Mouse (Mus musculus) ovary, postnatal 36 days (tissue): ENCODE results near the gene Fam53b.

ENCODE experiments used
- DNase-seq: peaks from one replicate; pipeline ENCODE4 v3.0.0; 2022; ENCODE audit warnings: low spot score, mixed read lengths

The Fam53b gene

DNA sequence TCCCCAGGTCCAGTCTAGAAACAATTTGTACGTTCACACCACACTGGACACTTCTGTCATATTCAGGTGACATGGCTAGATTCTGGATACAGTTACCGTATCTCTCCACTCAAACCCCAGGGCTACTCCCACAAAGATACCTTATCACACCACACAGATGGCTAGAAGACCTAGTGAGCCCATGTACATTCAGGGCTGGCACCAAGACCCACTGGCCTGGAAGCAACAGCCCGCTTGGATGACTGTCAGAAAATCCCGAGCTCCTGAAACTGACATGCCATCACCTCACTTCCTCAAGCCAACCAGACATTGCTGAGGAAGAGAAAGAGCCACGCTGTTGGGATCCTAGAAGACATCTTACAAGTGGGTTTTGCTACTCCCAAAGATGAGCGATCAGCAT, 74.8 kb downstream of the Fam53b start:
- DNase-seq, result no peak

DNA sequence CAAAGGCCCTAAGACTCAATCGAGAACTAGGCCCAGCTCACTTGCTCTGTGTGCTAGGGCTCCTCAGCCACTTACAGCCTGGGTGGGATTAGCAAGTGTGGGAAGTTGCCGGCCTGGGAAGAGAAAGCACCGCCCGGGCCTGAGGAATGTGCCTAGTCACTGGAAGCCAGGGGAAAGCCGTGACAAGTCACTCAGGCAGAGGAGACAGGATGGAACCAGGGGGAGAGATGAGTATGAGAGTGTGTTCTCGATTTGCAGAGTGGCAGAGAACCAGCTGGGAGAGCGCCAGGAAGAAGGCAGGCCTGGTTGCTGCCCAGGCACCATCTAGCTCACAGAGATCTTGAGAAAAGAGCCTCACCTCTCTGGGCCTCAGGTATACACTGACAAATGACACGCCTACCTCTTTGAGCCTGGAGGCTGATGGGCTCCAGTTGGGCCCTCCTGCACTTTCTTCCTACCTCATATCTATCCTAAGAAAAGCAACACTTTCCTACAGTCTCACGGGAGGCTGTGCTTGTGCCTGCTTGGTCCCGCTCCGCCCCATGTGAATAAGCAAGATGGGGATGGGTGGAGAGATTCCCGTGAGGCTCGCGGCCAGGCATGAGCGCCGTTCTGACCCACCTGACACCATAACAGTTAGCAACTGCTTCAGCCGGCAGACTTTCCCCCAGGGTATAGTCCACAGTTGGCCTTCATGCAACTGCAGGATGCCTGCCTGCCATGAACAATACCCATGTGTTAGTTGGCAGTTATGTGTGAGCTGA, 77.4 kb downstream of the Fam53b start:
- peak; percentile 47 for DNase-seq

DNA sequence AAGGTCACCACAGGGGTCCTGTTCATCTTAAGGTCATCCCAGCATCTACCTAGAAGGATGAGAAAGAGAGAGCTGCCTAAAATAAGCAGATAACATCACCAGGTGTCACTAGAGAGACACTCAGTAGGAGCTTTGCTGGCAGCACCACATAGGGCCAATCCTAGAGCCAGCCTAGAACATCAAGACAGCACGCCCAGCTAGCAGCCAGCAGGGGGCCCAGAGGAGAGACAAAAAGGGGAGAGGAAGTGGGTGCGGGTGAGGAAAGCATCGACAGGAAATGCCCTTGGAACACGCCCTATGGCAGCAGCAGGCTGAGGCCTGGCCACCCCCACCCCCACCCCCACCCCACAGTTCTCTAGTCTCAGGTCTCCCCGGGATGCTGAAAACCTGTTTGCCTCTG, 78.5 kb downstream of the Fam53b start:
- DNase-seq, result peak; percentile 44

DNA sequence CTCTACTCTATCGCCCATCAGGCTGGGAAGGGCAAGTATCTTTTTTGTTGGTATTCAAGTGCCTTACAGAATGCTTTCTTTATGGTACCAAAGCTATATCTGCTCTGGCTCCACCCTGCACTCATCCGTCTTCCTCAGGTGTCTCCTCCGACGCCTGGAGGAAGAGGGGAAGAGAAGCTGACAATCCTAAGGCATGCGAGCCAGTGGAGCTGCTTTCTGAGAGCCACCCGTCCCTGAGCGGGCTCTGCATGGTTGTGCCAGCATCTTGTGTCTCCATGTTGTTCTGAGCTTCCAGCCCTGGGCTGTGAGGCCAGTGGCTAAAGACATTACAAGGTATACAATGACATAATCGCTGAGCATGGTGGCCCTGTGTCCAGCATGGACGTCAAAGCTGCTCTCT, 79.5 kb downstream of the Fam53b start:
- no peak for DNase-seq

DNA sequence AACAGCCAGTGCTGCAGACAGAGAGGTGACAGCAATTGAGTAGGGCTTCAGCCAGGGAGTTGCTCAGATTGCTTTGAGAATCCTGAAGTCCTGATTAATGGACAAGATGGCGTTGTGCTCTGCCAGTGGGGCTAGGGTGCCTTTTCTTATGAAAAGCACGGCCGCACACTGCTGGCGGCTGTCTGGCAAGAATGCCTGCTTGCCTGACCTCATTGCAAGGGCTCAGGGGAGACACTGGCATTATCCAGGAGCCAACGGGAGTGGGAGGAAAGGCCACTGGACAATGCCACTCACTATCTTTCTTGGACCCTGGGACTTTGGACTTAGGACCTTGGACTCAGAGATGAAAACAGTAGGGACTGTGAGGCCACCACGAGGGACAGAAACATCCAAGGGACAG, 80.2 kb downstream of the Fam53b start:
- peak; percentile 44 for DNase-seq

DNA sequence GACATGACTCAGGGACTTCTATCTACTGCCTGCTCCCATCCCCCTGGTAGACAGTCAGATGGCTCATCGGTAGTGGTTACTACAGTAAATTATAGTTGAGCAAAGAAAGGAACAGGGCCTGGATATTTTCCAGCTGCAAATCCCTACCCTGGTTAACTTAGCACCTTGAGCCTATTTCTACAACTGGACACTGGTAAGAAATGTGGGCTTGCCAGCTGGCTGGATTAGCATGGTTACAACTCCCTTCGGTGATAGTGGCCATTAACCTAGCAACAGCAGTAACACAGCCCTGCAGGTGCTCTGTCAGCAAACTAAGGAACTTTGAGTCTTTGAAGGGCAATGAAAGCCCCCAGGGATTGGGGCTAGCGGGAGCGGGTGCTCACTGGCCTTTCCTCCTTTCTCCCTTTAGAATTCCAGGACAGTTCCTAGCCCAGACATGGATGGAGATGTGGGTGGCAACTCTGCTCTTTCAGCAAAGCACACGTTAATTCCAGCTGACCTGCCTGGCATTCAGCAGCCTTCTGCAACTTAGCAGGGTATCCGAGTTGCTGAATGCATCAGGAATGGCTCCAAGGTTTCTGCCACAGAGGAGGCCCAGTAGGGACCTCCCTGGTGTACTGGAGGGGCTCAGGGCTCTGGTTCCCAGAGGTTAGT, 81.4 kb downstream of the Fam53b start:
- DNase-seq, result no peak

DNA sequence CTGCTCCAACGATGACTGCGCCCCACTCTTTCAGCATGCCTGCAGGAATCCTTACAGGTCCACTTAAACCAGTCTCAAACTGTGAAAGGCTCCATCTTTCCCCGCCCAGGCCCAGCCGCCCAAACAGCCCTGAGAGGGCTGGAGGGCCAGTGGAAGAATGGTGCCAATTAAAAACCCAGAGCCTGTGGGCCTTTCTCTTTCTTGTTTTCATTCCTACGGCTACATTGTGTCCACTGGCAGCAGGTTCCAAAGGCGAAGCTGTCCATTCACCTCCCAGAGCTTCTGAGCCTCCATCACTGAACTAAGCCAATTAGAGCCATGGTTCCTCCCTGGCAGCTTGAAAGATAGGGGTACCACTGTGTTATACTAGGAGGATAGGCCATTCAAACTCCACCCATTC, 82.1 kb downstream of the Fam53b start:
- no peak for DNase-seq

DNA sequence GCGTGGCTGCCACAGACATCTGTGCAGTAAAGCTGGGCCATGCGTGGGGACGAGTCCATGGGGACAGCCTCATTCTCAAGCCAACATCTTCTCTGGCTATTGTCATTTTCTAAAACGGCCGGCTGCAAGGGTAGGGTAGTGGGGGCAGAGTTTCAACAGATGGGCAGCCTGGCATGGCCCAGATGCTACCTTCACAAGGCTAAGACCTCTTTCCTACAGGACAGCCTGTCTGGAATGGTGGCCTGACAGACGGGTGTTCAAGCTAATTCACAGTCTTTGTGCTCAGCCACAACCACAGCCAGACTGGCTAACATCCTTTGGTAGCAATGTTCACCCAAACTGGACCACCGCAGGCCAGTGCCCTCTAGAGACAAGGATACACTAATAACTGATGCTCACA, 83.2 kb downstream of the Fam53b start:
- no peak for DNase-seq

DNA sequence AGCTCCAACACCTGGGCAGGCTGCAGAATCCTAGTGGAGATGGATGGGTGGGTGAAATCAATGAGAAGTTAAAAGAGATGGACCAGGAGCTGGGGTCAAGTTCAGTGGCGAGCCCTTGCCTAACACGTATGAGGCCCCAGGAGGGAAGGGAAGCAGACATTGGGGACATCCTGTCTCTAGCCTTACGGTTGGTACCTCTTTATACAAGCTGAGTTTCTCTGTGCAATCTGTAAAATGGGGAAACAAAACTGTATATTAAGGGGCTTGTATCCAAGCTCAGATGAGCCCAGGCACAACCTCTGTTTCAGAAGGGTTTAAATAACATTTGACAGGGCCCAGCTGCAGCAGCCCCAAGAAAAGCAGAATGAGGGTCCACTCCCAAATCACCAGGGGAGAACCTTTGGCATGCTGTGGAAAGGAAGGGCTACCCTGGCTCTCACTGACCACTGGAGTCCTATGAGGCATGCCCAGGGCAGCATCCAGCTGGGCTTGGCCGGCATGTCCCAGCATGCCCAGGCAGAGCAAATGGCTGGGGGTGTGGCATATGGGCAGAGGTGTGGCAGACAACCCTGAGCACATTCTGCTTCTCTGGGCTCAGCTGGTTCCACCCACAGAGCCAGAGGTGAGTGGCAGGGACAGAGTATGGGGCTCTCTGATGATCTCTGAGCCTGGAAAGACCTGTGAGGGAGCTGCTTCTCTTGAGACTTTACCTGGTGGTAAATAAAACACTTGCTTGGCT, 84.4 kb downstream of the Fam53b start:
- DNase-seq, result peak; percentile 32

DNA sequence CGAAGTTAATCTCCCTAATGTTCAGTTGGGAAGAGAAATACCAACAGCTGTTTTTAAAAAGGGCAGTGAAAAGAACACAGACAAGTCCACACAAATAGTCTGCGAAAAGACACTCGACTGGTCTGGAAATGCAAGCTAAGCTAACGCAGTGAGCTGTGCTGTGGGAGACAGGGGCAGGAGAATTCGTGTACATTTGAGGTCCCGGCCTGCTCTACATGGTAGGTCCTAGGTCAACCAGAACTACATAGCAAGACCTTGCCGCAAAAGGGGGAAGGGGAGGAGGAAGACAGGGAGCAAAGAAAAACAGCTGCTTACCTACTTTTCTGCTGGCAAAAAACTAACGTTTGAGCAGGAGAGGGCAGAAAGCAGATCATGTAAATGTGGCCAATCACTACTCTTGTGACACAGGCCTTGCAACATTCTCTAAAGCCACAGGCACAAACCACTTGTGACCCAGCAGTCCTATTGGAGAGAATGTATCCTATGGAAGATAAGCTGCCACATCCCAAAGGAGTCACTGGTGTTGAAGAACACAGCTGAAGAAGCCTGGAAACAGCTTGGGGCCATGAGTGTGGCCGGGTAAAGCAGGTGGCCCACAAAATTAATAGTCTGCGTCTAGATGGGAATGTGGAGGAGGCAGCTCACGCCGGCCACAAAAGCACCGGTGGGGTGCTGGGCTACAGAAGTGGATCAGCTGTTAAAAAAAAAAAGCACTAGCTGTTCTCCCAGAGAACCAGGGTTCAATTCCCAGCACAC, 87.4 kb downstream of the Fam53b start:
- no peak for DNase-seq

DNA sequence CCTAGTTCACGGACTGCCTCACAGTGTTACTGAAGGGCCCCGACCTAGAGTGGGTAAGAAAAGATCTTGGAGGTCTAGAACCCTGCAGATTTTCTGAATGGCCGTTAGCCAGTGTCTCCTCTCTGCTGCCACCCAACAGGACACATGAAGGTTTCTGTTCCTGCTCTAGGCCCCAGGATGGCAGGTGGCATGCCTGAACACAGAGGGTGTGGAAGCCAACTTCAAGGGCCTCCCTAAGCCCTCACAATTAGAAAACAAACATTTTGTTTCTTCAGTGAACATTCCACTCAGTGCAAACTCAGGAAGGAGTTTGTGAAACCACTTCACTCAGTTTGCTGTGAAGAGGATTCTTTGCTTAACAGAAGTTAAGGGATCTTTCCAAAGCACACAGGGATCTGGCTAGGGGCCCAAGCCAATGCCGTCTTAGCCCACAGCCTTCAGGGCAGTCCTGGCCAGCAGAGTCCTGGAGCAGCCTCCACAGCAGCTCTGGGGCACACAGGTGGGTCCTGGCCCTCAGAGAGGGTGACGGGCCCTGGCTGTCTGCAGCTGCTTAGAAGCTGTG, 89.1 kb downstream of the Fam53b start:
- DNase-seq, result no peak

DNA sequence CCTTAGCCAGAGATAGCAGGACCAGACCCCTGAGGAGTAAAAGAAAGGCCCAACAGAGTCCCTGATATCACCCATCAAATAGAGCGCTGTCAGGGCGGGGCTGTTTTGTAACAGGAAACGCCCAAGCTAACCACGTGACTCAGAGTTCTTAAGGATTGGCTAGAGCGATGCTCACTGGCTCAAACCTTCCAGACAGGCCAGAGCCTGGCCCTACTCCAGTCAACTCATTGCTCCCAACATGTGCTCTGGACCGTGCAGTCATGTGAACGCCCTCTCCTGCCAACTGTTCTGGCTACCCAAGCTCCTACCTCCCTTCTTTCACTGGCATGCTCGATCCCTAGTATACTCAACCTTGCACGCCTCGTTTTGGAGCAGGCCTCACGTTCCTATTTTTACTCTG, 89.8 kb downstream of the Fam53b start:
- DNase-seq, result peak; percentile 60

DNA sequence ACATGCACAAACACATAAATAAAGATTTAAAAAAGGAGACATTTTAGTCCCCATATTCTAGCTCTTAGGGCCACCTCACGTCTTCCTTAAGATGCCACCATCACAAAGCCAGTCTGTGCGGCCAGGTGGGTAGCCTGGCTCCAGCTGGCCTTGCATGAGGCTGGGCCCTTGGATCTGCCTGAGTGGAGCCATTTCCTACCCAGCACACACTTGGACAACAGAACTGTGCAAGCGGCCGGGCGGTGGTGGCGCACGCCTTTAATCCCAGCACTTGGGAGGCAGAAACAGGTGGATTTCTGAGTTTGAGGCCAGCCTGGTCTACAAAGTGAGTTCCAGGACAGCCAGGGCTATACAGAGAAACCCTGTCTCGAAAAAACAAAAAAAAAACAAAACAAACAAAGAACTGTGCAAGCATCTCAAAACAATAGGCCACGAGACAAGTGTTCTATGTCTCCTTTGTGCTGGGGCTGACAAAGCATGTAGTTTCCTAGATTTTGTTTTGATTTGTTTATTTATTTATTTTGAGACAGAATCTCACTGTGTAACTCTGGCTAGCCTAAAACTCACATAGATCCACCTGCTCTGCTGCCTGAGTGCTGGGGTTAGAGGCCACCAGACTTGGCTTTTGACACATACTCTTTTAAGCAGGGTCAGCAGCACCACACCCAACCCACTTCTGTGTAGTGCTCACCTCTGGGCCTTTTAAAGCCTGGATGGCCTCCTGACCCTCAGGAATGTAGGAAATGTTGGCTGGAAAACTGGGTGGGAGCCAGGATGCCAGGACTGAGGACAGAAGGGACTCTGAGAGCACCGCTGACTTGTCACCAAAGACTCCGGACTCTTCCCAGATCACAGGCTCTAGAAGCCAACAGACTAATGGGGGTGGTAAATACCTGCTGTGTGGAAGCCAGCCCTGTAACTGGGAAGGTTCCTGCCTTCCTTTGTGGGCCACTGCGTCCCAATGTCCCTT, 91.0 kb downstream of the Fam53b start:
- DNase-seq, result no peak

DNA sequence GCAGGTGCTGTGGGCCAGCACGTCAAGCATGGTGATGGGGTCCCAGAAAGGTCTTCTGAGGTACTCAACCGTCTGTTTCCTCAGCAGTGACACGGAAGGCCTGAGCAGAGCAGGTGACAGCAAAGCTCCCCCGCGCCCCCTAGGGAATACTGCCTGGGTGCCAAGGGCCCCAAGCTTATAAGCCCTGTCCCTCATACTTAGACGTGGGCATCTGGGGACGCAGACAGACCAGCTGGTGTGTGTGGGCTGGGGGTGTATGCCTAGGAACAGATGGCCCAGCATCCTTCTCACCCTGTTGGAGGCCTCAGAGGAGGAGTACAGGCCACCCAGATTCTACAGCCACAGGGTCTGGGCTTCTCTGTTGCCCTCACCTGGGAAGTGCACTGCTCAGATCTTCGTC, 93.1 kb downstream of the Fam53b start:
- DNase-seq, result no peak

DNA sequence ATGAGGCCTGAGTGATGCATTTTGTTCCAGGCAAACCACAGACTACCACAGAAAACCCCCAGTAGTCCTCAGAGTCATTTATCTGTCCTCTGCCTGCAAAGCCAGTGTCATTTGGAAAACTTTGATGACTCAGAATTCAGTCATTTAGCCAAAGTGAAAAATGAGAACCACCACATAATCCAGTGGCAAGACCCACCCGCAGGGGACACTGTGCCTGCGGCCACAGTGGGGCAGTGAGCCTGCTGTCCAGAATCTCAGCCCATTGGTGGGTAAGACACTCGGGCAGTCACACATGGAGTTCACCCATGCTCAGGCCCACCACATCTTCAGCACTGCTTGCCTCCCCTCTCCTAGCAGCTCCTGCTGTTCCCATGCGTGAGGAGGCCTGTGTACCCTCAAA, 94.1 kb downstream of the Fam53b start:
- DNase-seq, result no peak

DNA sequence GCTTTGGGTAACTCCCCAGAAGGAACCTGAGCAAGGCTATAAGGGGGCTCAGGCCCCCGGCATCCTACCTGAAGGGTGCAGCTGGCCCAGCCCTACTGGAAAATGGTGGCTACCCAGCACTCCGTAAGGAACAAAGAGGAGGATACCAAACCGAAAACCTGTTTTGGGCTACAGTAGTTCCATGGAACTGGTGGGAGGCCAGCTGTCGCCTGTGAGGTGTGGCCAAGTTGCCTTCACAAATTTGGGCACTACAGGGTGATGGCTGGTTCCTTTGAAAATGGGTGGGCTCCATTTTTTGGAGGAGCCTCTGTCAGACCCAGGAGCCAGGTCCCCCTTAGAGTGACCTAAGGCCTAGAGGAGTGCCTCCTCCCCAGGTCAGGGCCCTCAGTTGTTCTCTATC, 98.4 kb downstream of the Fam53b start:
- no peak for DNase-seq

DNA sequence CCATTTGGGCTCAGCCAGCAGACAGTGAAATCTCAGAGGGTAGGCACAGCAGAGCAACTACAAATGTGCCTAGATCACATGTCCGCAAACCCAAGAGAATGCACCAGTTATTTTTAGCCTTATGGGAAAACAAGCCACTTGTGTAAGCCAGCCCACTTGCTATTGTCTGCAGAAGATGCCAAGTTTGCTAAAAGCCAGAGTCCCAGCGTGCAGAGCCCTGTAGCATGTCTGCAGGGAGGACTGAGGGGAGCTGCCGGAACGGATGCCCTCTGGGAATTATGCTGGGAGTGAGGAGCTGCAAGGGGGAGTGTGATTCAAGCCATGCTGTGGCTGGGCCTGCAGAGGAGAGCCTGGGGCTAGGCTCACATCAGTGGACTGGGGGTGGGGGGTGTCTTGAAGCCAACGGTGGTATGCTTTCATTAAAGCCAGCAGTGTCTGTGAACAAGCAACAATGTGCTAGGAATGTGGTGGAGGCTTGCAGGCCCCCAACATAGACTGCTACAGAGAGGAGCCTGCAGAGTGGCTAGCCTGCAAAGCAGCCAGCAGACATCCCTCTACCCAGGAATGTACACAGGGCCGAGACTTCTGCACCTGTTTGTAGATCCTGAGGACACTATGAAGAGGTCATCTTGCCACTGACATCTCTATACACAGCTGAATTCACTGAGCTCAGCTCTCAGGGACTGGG, 99.3 kb downstream of the Fam53b start:
- peak; percentile 42 for DNase-seq

DNA sequence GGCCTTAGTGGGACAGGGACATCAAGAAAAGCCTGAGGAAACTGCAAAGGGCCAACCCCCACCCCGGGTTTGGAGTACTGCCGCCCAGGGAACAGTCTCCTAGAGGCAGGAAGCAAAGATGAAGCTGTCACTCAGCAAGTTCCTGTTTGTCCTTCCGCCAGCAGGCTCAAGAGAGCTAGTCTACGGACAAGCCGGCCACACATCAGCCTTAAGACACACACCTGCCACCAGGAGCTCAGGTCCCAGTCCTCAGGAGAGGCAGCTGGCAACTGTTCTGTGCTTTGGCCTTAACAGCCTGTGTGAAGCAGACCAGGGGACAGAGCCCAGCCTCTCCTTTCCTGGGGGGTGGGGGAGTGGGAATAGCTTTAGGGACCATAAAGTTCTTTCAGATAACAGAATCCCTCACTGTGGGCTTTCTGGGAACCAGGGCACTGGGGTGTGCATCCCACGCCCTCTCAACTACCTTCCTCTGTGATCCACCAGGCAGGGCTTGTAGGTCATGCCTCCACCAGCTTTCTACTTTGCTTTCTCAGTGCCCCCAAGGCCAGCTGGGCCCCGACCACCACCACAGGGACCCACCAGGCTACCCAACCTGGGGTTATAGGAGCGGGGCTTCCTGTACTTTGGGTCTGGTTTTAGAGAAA, 100.1 kb downstream of the Fam53b start:
- DNase-seq, result no peak

DNA sequence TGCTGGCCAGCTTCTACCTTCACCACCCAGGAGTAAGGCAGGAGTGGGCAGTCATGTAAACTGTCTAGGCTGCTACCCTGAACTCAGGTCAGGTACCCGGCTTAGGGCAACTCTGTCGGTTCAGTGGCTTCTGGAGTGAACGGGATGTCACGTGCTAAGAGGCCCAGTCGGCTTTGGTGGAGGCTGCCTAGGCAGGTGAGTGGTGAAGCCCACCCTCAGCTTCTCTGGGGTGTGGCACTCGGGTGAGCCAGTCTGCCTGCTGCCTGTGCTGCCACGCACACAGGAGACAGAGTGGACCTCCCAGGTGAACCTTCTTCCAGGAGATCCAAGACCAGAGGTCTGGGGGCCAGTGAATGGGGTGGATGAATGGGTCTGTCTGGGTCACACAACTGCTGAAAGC, 100.7 kb downstream of the Fam53b start:
- DNase-seq, result no peak
